Mouse (Mus musculus) heart, embryonic 16.5 days (tissue): ENCODE measurements at regions not wholly inside any gene's neighbourhood (a gene's known extent, or its start where the extent isn't known, plus 50 kb on each side); places are given as distances from the start of the nearest gene placed in this dataset.

Source experiments
- ATAC-seq: fragments of 200-750 bp; cut with Nextera tagmentation; replicated peaks from 2 replicates; pipeline ENCODE4 v1.8.0; 2017; ENCODE audit warnings: moderate number of reproducible peaks; ENCODE audit not compliant: insufficient read depth, low FRiP score; ENCODE audit errors: extremely low read depth
- H3K27ac ChIP-seq: fragments of 300-500 bp; sonication (generic); 2 replicates; pipeline ENCODE4 v1.5.1; 2014; ENCODE audit warnings: mild to moderate bottlenecking, low read length, control low read depth, moderate library complexity
- H3K27me3 ChIP-seq: fragments of 300-500 bp; sonication (generic); 2 replicates; pipeline ENCODE4 v1.6.1; 2014; ENCODE audit warnings: low read length, mixed read lengths; ENCODE audit not compliant: control insufficient read depth, insufficient read depth
- H3K36me3 ChIP-seq: fragments of 300-500 bp; sonication (generic); 2 replicates; pipeline ENCODE4 v1.6.1; 2014; ENCODE audit not compliant: control insufficient read depth, insufficient read depth
- H3K4me1 ChIP-seq: fragments of 300-500 bp; sonication (generic); 2 replicates; pipeline ENCODE4 v1.6.1; 2014; ENCODE audit warnings: low read length, mixed read lengths; ENCODE audit not compliant: control insufficient read depth, insufficient read depth
- H3K4me2 ChIP-seq: fragments of 300-500 bp; sonication (generic); 2 replicates; pipeline ENCODE4 v1.6.1; 2014; ENCODE audit warnings: low read depth, mild to moderate bottlenecking, control low read depth, low read length
- H3K4me3 ChIP-seq: fragments of 300-500 bp; sonication (generic); 2 replicates; pipeline ENCODE4 v1.5.1; 2014; ENCODE audit warnings: mild to moderate bottlenecking, control low read depth, low read length
- H3K9ac ChIP-seq: fragments of 300-500 bp; sonication (generic); 2 replicates; pipeline ENCODE4 v1.6.1; 2014; ENCODE audit warnings: low read length, control low read depth
- H3K9me3 ChIP-seq: fragments of 300-500 bp; sonication (generic); replicated peaks from 2 replicates; pipeline ENCODE4 v1.6.1; 2016; ENCODE audit warnings: low read length; ENCODE audit not compliant: control insufficient read depth
- WGBS: fragments of 180-500 bp; shearing (Covaris S2); extraction: QIAGEN DNeasy Blood & Tissue Kit; methylation state at CpG from one replicate; pipeline ENCODE4 v1.1.7; 2014; 5-methylcytosine and 5-hydroxymethylcytosine counted together

DNA sequence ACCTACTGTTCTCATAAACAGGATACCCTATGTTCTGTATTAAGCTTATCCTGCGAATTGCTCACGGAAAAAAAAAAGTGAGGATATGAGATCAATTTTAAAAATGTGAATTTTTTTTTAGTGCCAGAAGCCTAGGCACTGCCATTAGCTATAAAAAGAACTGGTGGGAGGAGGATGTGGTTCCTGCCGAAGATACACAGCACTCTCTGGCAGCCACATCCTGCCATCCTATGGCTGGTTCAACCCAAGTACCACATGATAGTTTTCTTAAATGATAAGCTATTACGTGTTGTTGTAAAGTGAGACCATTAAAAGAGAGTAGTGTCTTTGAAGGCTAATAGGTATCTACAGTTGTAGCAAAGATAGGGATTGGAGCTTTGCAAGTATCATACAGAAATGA is 58.2 kb upstream of the Ppp3ca start:
- 58% methylated on average over 4 of the region's 4 CpGs for WGBS
- Histone ChIP-seq H3K9ac (no peak overlapping the region), H3K4me2 (no peak overlapping the region), H3K9me3 (no peaks in the 10 kb centered on the region), H3K4me1 (no peaks in the 10 kb centered on the region), H3K4me3 (no peak overlapping the region), H3K27ac (no peak overlapping the region), H3K36me3 (no peaks in the 10 kb centered on the region), H3K27me3 (no peaks in the 10 kb centered on the region)
- ATAC-seq, result no peak

DNA sequence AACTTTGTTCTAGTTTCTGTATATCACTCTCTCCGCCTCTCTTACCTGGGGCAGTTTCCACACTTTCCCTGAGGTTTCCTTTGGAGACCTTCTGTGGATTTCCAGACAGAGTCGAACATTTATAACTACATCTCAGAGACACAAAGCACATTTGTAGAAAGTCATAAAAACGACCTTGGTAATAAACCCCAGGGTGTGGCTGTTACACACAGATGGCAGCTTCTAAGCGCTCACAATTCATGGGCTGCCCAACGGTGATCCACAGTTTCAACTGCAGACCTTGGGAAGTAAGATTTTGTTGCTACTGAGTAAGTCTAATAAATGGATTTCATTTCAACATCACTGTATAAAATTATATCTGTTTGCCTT is 59.4 kb upstream of the Ppp3ca start:
- 75% methylated on average over 5 of the region's 5 CpGs for WGBS

DNA sequence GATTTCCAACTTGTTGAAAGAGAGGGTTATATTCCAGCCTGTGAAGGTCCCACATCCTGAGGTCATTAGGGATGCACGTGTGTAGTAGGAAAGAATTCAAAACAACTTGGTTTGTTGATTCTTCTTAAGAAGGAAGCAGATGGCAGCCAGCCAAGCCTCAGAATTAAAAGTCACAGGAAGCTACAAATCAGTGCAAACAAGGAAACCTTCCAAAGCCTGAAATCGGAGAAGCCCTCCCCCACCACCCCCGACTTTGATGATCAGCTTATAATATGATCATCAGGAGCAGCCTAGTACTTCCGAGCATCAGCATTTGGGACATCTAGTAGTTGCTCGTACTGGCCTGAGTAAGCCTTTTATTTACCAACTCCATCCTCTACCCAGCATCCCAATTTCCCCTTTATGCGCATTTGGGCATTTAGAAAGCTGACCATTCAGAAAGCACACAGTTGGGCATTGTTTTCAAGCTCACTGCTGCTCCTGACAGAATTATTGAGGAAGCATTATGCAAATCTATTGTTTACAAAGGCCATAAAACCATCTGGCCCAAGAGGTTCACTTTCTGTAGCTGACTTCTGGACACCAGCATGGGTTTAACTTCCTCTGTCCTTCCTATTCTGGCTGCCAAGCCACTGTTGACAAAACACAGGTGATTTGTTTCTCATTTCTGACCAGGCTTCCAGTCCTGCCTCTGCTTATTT is 59.9 kb upstream of the Ppp3ca start:
- Histone ChIP-seq H3K4me1 (no peaks in the 10 kb centered on the region), H3K4me2 (peak overlapping the region; percentile 19; the same call in 1 of the 2 replicates), H3K9ac (no peak overlapping the region), H3K27ac (0 out of 2 replicates have a peak overlapping the region, but pooled peaks have one; percentile 16), H3K27me3 (no peaks in the 10 kb centered on the region), H3K4me3 (no peak overlapping the region), H3K36me3 (no peaks in the 10 kb centered on the region), H3K9me3 (no peaks in the 10 kb centered on the region; the same call in 1 of the 2 replicates)
- no peak for ATAC-seq
- WGBS, result 50% methylated on average over 6 of the region's 6 CpGs

More for the DNA sequence above, 59.4 kb upstream of the Ppp3ca start:
- ATAC-seq, result no peak
- Histone ChIP-seq H3K9me3 (no peaks in the 10 kb centered on the region; the same call in 1 of the 2 replicates), H3K27me3 (no peaks in the 10 kb centered on the region), H3K4me2 (no peak overlapping the region; the same call in 1 of the 2 replicates), H3K4me3 (no peak overlapping the region), H3K36me3 (no peaks in the 10 kb centered on the region), H3K9ac (no peak overlapping the region), H3K4me1 (no peaks in the 10 kb centered on the region), H3K27ac (no peak overlapping the region)

DNA sequence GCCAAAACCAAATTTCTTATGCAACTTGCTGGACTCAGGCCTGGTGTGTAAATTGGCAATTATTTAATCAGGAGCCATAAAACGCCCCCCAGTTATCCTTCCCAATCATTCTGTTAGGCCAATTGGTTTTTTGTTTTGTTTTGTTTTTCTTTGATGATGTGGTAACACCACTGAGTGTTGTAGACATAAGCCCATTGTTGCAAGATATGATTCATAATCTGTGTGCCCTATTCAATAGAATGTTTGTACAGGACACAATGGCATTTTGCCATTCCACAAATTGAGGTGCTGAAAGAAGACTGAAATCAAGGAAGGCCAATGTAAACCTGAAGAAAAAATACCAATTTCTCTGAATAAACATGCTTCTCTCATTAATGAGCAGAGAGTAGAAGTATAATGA is 68.2 kb upstream of the Ppp3ca start:
- no peak for ATAC-seq

DNA sequence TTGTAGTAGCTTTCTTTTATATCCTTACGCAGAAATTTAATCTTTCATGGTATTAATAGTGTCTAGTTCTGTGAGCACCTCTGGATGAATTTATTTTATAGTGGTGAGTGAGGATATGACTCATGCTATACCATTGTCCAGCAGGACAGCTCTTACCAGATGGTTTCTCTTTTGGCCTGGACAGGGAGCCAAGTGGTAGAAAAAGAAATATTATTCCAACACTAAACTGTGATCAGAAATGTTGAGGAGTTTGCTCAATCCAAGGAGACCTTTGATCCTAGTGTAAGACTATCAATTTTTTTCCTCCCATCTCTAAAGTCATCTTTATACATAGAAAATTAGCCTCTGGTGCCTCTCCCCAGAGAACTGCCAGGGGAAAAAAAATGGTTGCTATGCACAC is 86.0 kb upstream of the Ppp3ca start:
- no peak for ATAC-seq
- H3K9me3 ChIP-seq, result no peaks in the 10 kb centered on the region
- H3K27me3 ChIP-seq, result no peaks in the 10 kb centered on the region
- H3K36me3 ChIP-seq, result no peaks in the 10 kb centered on the region
- 88% methylated on average over 1 of the region's 1 CpGs for WGBS
- no peak overlapping the region for H3K9ac ChIP-seq
- no peak overlapping the region for H3K4me3 ChIP-seq
- H3K4me1 ChIP-seq, result no peaks in the 10 kb centered on the region
- no peak overlapping the region for H3K4me2 ChIP-seq
- H3K27ac ChIP-seq, result no peak overlapping the region

More for the DNA sequence above, 68.2 kb upstream of the Ppp3ca start:
- Histone ChIP-seq H3K9me3 (no peaks in the 10 kb centered on the region; the same call in 1 of the 2 replicates), H3K27me3 (no peaks in the 10 kb centered on the region), H3K9ac (no peak overlapping the region), H3K27ac (no peak overlapping the region), H3K4me1 (no peaks in the 10 kb centered on the region), H3K36me3 (no peaks in the 10 kb centered on the region), H3K4me3 (no peak overlapping the region), H3K4me2 (no peak overlapping the region)
- WGBS, result 60% methylated on average over 1 of the region's 1 CpGs

DNA sequence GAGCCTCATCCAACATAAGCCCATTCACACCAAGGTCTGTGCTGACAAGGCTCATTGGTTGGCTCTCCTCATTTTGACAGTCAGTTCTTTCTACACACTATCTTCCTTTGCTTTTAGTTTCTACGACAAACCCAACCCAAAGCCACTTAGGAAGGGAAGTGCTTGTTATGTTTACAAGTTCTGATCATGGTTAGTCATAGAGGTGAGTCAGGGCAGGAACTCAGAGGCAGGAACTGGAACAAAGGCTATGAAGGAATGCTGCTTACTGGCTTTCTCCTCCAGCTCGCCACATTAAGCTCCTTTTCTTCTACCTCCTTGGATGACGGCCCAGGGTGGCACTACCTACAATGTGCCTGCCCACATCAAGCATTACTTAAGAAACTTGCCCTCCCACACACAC is 91.9 kb upstream of the Ppp3ca start:
- 63% methylated on average over 3 of the region's 3 CpGs for WGBS
- Histone ChIP-seq H3K4me3 (no peak overlapping the region), H3K9me3 (no peaks in the 10 kb centered on the region), H3K27ac (no peak overlapping the region), H3K4me1 (no peaks in the 10 kb centered on the region), H3K9ac (no peak overlapping the region), H3K36me3 (no peaks in the 10 kb centered on the region), H3K4me2 (no peak overlapping the region), H3K27me3 (no peaks in the 10 kb centered on the region)
- ATAC-seq, result no peak

DNA sequence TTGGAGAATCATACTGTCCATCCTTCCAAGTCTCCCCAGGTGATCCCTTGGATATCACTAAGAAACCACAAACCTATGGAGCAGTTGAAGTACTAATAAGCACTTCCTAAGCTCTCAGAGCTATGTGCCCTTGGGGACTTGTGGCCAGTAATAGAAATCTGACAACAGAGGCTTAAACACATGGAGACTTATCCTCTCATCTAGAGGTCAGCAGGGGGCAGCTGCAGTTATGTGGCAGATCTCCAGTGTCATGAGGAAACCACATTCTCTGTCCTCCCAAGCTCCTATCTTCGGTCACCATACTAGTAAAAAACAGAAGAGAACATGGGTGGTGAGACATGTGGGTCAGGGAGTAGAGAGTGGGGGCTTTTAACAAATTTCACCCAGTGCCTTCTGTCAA is 99.4 kb upstream of the Ppp3ca start:
- Histone ChIP-seq H3K4me1 (no peaks in the 10 kb centered on the region), H3K9me3 (no peaks in the 10 kb centered on the region), H3K27ac (no peak overlapping the region), H3K27me3 (no peaks in the 10 kb centered on the region), H3K9ac (no peak overlapping the region), H3K4me3 (no peak overlapping the region), H3K4me2 (no peak overlapping the region), H3K36me3 (no peaks in the 10 kb centered on the region)
- WGBS, result 52% methylated on average over 1 of the region's 1 CpGs
- no peak for ATAC-seq

DNA sequence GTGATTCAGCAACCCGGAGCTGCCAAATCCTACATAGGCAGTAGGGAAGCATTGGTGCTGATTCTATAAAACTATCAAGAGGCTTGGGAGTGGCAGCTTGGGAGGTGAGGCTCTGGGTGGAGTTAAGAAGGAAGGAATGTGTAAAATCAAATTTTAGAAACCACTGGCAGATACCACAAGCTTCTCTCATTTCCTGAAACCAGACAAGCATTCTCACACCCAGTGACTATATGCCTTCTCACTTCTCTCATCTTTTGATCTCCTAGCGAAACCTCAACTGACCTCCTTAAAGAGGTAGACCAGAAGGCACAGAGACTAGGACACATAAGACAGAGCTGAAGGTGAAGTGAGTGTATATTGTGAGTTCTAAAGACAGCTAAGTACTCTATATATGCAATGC is 113.4 kb upstream of the Ppp3ca start:
- Histone ChIP-seq H3K9me3 (no peaks in the 10 kb centered on the region), H3K4me3 (no peak overlapping the region)

DNA sequence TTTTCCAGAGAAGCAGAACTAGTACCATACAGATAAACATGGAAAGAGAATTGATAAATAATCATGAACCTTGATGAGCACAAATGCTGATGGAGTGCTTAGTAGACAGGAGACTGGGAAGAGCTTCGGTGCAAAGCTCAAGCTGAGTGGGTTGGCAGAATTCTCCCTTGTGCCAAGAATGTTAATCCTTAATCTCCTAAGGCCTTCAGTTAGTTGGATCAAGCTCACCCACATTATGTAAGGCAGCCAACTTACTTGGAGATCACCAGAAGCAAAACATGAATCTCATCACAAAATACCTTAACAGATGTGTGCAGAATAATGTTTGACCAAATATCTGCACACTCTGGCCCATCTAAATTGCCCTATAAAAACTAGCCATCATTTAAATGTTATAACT is 120.5 kb upstream of the Ppp3ca start:
- Histone ChIP-seq H3K27me3 (no peaks in the 10 kb centered on the region), H3K4me1 (no peaks in the 10 kb centered on the region), H3K4me2 (no peak overlapping the region), H3K27ac (no peak overlapping the region), H3K9me3 (no peaks in the 10 kb centered on the region), H3K9ac (no peak overlapping the region), H3K36me3 (no peaks in the 10 kb centered on the region), H3K4me3 (no peak overlapping the region)
- 59% methylated on average over 1 of the region's 1 CpGs for WGBS
- ATAC-seq, result no peak

More for the DNA sequence above, 113.4 kb upstream of the Ppp3ca start:
- WGBS, result 86% methylated on average over 2 of the region's 2 CpGs
- Histone ChIP-seq H3K36me3 (no peaks in the 10 kb centered on the region), H3K27me3 (no peaks in the 10 kb centered on the region), H3K9ac (no peak overlapping the region), H3K27ac (no peak overlapping the region), H3K4me1 (no peaks in the 10 kb centered on the region), H3K4me2 (no peak overlapping the region)
- no peak for ATAC-seq
